In genomic region chr2:30076959-30077358, GRCm38 (mm10) we compare ENCODE assay signal across 8 mouse cellular contexts. TPM values are rescaled to one million over a fixed set of nuclear protein-coding genes. Genes with fewer than 3 reads are reported as not detected.
DNase-seq lines count a peak whose midpoint lies in the region; ATAC-seq and TF ChIP-seq lines count a peak whose summit lies in the region.

No protein-coding gene starts in this region.

- H3K27ac ChIP-seq in kidney, embryonic 16.5 days (ENCODE audit: low read length), result peak overlapping the region; percentile 84
- no peak overlapping the region for H3K27ac ChIP-seq in kidney, adult 2 months (ENCODE audit: insufficient read depth, low read depth, low read length)
- H3K27ac ChIP-seq in limb, embryonic 10.5 days, result peak overlapping the region; percentile 89
- no peak overlapping the region for H3K27ac ChIP-seq in neural tube, embryonic 12.5 days

- no peaks in the 10 kb centered on the region for H3K9me3 ChIP-seq in kidney, embryonic 16.5 days (ENCODE audit: low read length)
- no peaks in the 10 kb centered on the region for H3K9me3 ChIP-seq in limb, embryonic 10.5 days (replicated peaks)
- H3K9me3 ChIP-seq in neural tube, embryonic 12.5 days, result no peaks in the 10 kb centered on the region

- H3K36me3 ChIP-seq in kidney, embryonic 16.5 days (ENCODE audit: insufficient read depth, low read length), result peaks cover 16% of the 10 kb centered on the region
- no peaks in the 10 kb centered on the region for H3K36me3 ChIP-seq in kidney, adult 2 months (ENCODE audit: control insufficient read depth, insufficient read depth, low read length)
- H3K36me3 ChIP-seq in limb, embryonic 10.5 days, result peaks cover 45% of the 10 kb centered on the region
- H3K36me3 ChIP-seq in neural tube, embryonic 12.5 days, result peaks cover 17% of the 10 kb centered on the region

- H3K4me2 ChIP-seq in kidney, embryonic 16.5 days (replicated peaks; ENCODE audit: low read depth, low read length), result peak overlapping the region; percentile 93
- H3K4me2 ChIP-seq in neural tube, embryonic 12.5 days (replicated peaks), result peak overlapping the region; percentile 95

- no peak for DNase-seq in kidney, adult 2 months
- no peak for DNase-seq in limb, embryonic 10.5 days (ENCODE audit: low spot score)
- DNase-seq in gastrocnemius, adult 8-10 months (ENCODE audit: low spot score in 2 of 2), result no peak
- DNase-seq in testis, postnatal 10 days (ENCODE audit: low spot score), result no peak
- DNase-seq in layer of hippocampus, postnatal 14 days (ENCODE audit: low spot score in 2 of 2), result no peak

- no peak for TF ChIP-seq POLR2A in kidney, adult 2 months (IDR thresholded peaks at IDR 0.05; ENCODE audit: low read depth, low read length)

- WGBS in kidney, embryonic 16.5 days, result 68% methylated on average over 6 of the region's 6 CpGs
- WGBS in kidney, adult 2 months, result 69% methylated on average over 6 of the region's 6 CpGs
- 68% methylated on average over 6 of the region's 6 CpGs for WGBS in limb, embryonic 10.5 days
- 74% methylated on average over 6 of the region's 6 CpGs for WGBS in neural tube, embryonic 12.5 days

- TF ChIP-seq CTCF in kidney, adult 2 months (conservative IDR thresholded peaks at IDR 0.05; ENCODE audit: insufficient read depth, insufficient read length, low read depth, low read length), result no peak

- H3K4me1 ChIP-seq in kidney, embryonic 16.5 days (ENCODE audit: insufficient read depth, low read length), result peaks cover 14% of the 10 kb centered on the region
- no peaks in the 10 kb centered on the region; the same call in 1 of the 2 replicates for H3K4me1 ChIP-seq in kidney, adult 2 months (ENCODE audit: control insufficient read depth, insufficient read depth, low read length)
- H3K4me1 ChIP-seq in limb, embryonic 10.5 days, result peaks cover 24% of the 10 kb centered on the region
- H3K4me1 ChIP-seq in neural tube, embryonic 12.5 days, result peaks cover 11% of the 10 kb centered on the region

- ATAC-seq in kidney, embryonic 16.5 days (ENCODE audit: low FRiP score, low TSS enrichment), result peak; percentile 29
- ATAC-seq in erythroid progenitor cell, adult 5-6 weeks (replicated peaks; ENCODE audit: low FRiP score, poor library complexity, severe bottlenecking), result peak; percentile 20; the same call in 1 of the 2 replicates
- 0 out of 2 replicates have a peak, but pooled peaks have one; percentile 4 for ATAC-seq in neural tube, embryonic 12.5 days (ENCODE audit: low FRiP score, low read depth)

- peak overlapping the region; percentile 63 for H3K4me3 ChIP-seq in kidney, embryonic 16.5 days (ENCODE audit: low read length)
- no peak overlapping the region for H3K4me3 ChIP-seq in kidney, adult 2 months (ENCODE audit: insufficient read depth, low read depth, low read length)
- H3K4me3 ChIP-seq in limb, embryonic 10.5 days, result peak overlapping the region; percentile 67
- H3K4me3 ChIP-seq in neural tube, embryonic 12.5 days, result peak overlapping the region; percentile 47; the same call in 1 of the 2 replicates

- H3K9ac ChIP-seq in kidney, embryonic 16.5 days (replicated peaks; ENCODE audit: low read length), result peak overlapping the region; percentile 42; the same call in 1 of the 2 replicates
- no peak overlapping the region for H3K9ac ChIP-seq in neural tube, embryonic 12.5 days

- H3K27me3 ChIP-seq in kidney, embryonic 16.5 days (ENCODE audit: insufficient read depth, low read length), result no peaks in the 10 kb centered on the region
- H3K27me3 ChIP-seq in kidney, adult 2 months (replicated peaks; ENCODE audit: control insufficient read depth, insufficient read depth, low read length), result no peaks in the 10 kb centered on the region
- no peaks in the 10 kb centered on the region for H3K27me3 ChIP-seq in limb, embryonic 10.5 days (ENCODE audit: low read depth, poor library complexity, severe bottlenecking)
- H3K27me3 ChIP-seq in neural tube, embryonic 12.5 days (replicated peaks), result no peaks in the 10 kb centered on the region

RNA-seq across cellular contexts. Expression of gene Pkn3, which starts 0.5 kb away (rescaled TPM):
- polyA plus RNA-seq in kidney, embryonic 16.5 days (2015; fragmentation: Nextera tagmentation; extraction: Ambion mirVana), result 13.5 and 15.9 TPM in 2 replicates
- polyA plus RNA-seq in kidney, adult 2 months (2012; rRNA removed), result 4.7 and 4.8 TPM in 2 replicates
- not detected in 2 replicates for total RNA-seq in erythroid progenitor cell, adult 5-6 weeks (2015; ENCODE audit: low replicate concordance)
- not detected in 2 replicates for total RNA-seq in erythroid progenitor cell, adult 5-6 weeks (2017; ENCODE audit: low replicate concordance)
- polyA plus RNA-seq in limb, embryonic 10.5 days (2016; fragmentation: Nextera tagmentation; extraction: Ambion mirVana), result 13.5 and 14.7 TPM in 2 replicates
- 6.4 and 6.9 TPM in 2 replicates for polyA plus RNA-seq in neural tube, embryonic 12.5 days (2016; fragmentation: Nextera tagmentation; extraction: Ambion mirVana)
- total RNA-seq in gastrocnemius, adult 8-10 months (2022), result 1 to 10 TPM; 2.1 to 3.2 (median 2.7) TPM
- 1 to 10 TPM; 1.2 to 2.3 TPM for total RNA-seq in layer of hippocampus, postnatal 14 days (2021)

RNA-seq across cellular contexts. Expression of gene Zdhhc12, which starts 16.5 kb away (rescaled TPM):
- 41.6 and 42.6 TPM in 2 replicates for polyA plus RNA-seq in kidney, embryonic 16.5 days (2015; fragmentation: Nextera tagmentation; extraction: Ambion mirVana)
- polyA plus RNA-seq in kidney, adult 2 months (2012; rRNA removed), result 49.0 and 69.1 TPM in 2 replicates
- 8.6 and 13.4 TPM in 2 replicates for total RNA-seq in erythroid progenitor cell, adult 5-6 weeks (2015; ENCODE audit: low replicate concordance)
- 2.3 and 4.0 TPM in 2 replicates for total RNA-seq in erythroid progenitor cell, adult 5-6 weeks (2017; ENCODE audit: low replicate concordance)
- polyA plus RNA-seq in limb, embryonic 10.5 days (2016; fragmentation: Nextera tagmentation; extraction: Ambion mirVana), result 35.6 and 37.2 TPM in 2 replicates
- polyA plus RNA-seq in neural tube, embryonic 12.5 days (2016; fragmentation: Nextera tagmentation; extraction: Ambion mirVana), result 25.3 and 27.9 TPM in 2 replicates
- 1 to 10 TPM; 3.1 to 3.9 (median 3.4) TPM for total RNA-seq in gastrocnemius, adult 8-10 months (2022)
- total RNA-seq in layer of hippocampus, postnatal 14 days (2021), result 10 to 100 TPM; 14.7 TPM

RNA-seq across cellular contexts. Expression of gene Set, which starts 19.8 kb away (rescaled TPM):
- polyA plus RNA-seq in kidney, embryonic 16.5 days (2015; fragmentation: Nextera tagmentation; extraction: Ambion mirVana), result 430 and 458 TPM in 2 replicates
- polyA plus RNA-seq in kidney, adult 2 months (2012; rRNA removed), result 30.4 and 37.4 TPM in 2 replicates
- 56.2 and 60.5 TPM in 2 replicates for total RNA-seq in erythroid progenitor cell, adult 5-6 weeks (2015; ENCODE audit: low replicate concordance)
- 155 and 219 TPM in 2 replicates for total RNA-seq in erythroid progenitor cell, adult 5-6 weeks (2017; ENCODE audit: low replicate concordance)
- polyA plus RNA-seq in limb, embryonic 10.5 days (2016; fragmentation: Nextera tagmentation; extraction: Ambion mirVana), result 854 and 929 TPM in 2 replicates
- polyA plus RNA-seq in neural tube, embryonic 12.5 days (2016; fragmentation: Nextera tagmentation; extraction: Ambion mirVana), result 572 and 583 TPM in 2 replicates
- total RNA-seq in gastrocnemius, adult 8-10 months (2022), result 100 to 1,000 TPM; 106 to 121 (median 118) TPM
- 100 to 1,000 TPM; 185 to 190 TPM for total RNA-seq in layer of hippocampus, postnatal 14 days (2021)

RNA-seq across cellular contexts. Expression of gene Wdr34, which starts 28.3 kb away (rescaled TPM):
- 42.5 and 44.1 TPM in 2 replicates for polyA plus RNA-seq in kidney, embryonic 16.5 days (2015; fragmentation: Nextera tagmentation; extraction: Ambion mirVana)
- polyA plus RNA-seq in kidney, adult 2 months (2012; rRNA removed), result 32.0 and 37.8 TPM in 2 replicates
- total RNA-seq in erythroid progenitor cell, adult 5-6 weeks (2015; ENCODE audit: low replicate concordance), result 2.1 and 3.2 TPM in 2 replicates
- 0.26 TPM in 1 of 2 replicates, not detected in the other for total RNA-seq in erythroid progenitor cell, adult 5-6 weeks (2017; ENCODE audit: low replicate concordance)
- polyA plus RNA-seq in limb, embryonic 10.5 days (2016; fragmentation: Nextera tagmentation; extraction: Ambion mirVana), result 38.6 and 45.0 TPM in 2 replicates
- polyA plus RNA-seq in neural tube, embryonic 12.5 days (2016; fragmentation: Nextera tagmentation; extraction: Ambion mirVana), result 37.4 and 41.4 TPM in 2 replicates
- total RNA-seq in gastrocnemius, adult 8-10 months (2022), result 1 to 10 TPM; 3.9 to 5.6 (median 4.3) TPM
- 10 to 100 TPM; 38.0 to 38.3 TPM for total RNA-seq in layer of hippocampus, postnatal 14 days (2021)

RNA-seq across cellular contexts. Expression of gene Zer1, which starts 47.4 kb away (rescaled TPM):
- 5.6 and 8.0 TPM in 2 replicates for polyA plus RNA-seq in kidney, embryonic 16.5 days (2015; fragmentation: Nextera tagmentation; extraction: Ambion mirVana)
- 45.8 and 59.5 TPM in 2 replicates for polyA plus RNA-seq in kidney, adult 2 months (2012; rRNA removed)
- total RNA-seq in erythroid progenitor cell, adult 5-6 weeks (2015; ENCODE audit: low replicate concordance), result 10.9 and 27.4 TPM in 2 replicates
- total RNA-seq in erythroid progenitor cell, adult 5-6 weeks (2017; ENCODE audit: low replicate concordance), result 6.7 and 11.7 TPM in 2 replicates
- 6.5 and 9.3 TPM in 2 replicates for polyA plus RNA-seq in limb, embryonic 10.5 days (2016; fragmentation: Nextera tagmentation; extraction: Ambion mirVana)
- 10.6 and 11.1 TPM in 2 replicates for polyA plus RNA-seq in neural tube, embryonic 12.5 days (2016; fragmentation: Nextera tagmentation; extraction: Ambion mirVana)
- 10 to 100 TPM; 23.5 to 24.8 (median 24.3) TPM for total RNA-seq in gastrocnemius, adult 8-10 months (2022)
- 100 to 1,000 TPM; 160 to 173 TPM for total RNA-seq in layer of hippocampus, postnatal 14 days (2021)

Comparison
In these comparisons a context has a peak if more than half of its experiments do, and no peak if none do; other contexts are left out.
1. H3K27ac ChIP-seq: peak in kidney, embryonic 16.5 days (single experiment) and limb, embryonic 10.5 days (single experiment); none in kidney, adult 2 months (single experiment) and neural tube, embryonic 12.5 days (single experiment).
2. RNA of gene Set, which starts 19.8 kb away (polyA plus RNA-seq): 854 to 929 TPM in limb, embryonic 10.5 days, 572 to 583 TPM in neural tube, embryonic 12.5 days and 430 to 458 TPM in kidney, embryonic 16.5 days; 30.4 to 37.4 TPM in kidney, adult 2 months; every median in the first group is over 10 times any median in the second.
3. Peak in every context shown above with its lines, with median percentiles within 50 percentile points of each other: ATAC-seq.